Mouse (Mus musculus): ENCODE measurements around the gene Lypd4. TPM values are rescaled to one million over a fixed set of nuclear protein-coding genes. Genes with fewer than 3 reads are reported as not detected.
"Not testable (repeated sequence)": the region's sequence is repeated elsewhere in the genome, so short reads cannot be mapped to it uniquely, and the experiment has no call there.

The Lypd4 gene
- total RNA-seq, 2 experiments from 2014 or later = not detected

DNA sequence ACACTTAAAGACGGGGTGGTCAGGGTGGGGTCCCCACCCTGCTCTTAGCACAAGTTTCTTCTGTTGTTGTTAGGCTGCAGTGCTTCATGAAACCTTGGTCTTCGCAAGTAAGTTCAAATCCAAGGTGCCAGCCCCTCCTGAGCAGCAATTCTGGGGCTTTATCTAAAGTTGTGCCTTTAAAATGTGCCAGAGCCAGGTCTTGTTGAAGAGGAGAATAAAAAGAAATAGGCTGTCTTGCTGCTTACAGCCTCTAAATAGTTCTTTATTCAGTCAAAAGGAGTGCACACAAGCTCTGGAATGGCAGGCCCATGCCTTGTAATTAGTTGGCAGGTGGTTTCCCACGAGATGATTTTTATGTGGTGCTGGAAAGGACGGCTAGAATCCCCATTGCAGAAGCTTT is 17.4 kb upstream of the Lypd4 start:
- no peak for DNase-seq

DNA sequence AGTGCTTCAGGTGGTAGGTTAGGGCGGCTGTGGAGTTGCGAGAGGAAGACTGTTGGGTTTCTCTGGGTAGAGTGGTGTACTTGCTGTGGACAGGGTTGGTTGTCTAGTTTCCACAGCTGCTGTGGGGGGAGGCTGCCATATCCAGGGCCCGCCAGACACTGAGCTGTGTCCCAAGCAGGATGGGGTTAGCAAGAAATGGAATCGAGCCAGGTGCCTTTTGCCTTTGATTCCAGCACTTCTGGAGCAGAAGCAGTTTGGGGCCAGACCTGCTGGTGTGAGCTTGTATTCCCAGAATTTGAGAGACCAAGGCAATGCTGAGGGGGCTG is 16.5 kb upstream of the Lypd4 start:
- DNase-seq = no peak

DNA sequence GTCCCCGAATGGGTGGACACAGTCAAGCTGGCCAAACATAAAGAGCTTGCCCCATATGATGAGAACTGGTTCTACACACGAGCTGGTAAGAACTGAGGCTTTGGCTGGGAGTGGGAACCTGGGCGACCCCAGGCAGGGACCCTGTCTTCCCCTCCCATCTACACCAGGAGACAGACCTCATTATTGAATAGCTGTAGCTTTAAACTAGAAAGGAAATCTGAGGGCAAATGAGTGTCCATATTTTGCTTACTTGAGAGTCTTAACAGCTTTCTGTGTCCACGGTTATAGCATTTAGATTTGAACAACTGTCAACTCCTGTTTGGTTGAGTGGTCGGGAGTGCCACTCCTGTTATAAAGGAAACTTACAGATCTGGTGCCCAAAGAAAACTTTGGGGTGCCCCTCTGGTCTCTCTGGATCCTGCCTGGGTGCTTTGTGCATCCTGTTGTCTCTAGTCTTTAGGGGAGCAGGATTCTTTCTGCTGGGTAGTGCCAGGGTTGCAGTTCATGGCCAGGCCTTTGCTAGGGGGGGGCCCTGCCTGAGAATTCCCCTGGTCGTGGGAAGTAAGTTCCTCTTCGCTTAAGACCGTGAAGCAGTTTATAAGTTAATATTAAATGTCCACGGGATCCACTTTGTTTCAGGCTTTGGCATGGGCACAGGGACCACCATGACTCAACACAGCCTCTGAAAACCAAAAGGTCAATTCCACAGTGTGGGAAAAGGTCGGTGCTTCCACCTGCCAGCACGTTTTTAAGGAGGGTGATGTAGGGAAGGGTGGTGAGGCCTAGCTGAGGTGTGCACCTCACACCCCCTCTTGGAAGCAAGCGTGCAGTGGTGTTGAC is 15.9 kb upstream of the Lypd4 start:
- DNase-seq = no peak

DNA sequence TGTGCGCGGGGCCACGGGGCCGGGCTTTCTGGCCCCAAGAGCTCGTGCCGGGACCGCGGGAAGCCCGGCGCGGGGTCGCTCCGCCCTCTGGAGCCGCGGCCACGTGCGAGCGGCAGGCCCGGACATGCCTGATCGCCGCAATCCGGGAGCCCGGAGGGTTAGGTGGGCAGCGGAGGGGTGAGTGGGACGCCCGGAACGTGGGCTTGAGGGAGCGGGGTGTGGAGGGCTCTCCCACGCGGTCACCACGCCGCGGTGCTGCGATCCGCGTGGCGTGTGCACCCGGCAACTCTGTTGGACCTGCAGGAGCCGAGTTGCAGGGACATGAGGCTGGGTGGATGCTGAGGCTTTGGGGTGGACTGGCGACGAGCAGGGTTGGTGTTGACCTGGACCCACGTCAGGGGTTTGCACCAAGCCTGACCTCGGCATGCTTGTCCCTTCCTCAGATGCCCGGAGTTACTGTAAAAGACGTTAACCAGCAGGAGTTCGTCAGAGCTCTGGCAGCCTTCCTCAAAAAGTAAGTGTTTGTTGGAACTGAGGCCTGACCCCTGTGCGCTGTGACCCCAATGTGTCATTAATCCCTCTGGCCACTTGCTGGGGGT is 15.1 kb upstream of the Lypd4 start:
- no peak for DNase-seq

DNA sequence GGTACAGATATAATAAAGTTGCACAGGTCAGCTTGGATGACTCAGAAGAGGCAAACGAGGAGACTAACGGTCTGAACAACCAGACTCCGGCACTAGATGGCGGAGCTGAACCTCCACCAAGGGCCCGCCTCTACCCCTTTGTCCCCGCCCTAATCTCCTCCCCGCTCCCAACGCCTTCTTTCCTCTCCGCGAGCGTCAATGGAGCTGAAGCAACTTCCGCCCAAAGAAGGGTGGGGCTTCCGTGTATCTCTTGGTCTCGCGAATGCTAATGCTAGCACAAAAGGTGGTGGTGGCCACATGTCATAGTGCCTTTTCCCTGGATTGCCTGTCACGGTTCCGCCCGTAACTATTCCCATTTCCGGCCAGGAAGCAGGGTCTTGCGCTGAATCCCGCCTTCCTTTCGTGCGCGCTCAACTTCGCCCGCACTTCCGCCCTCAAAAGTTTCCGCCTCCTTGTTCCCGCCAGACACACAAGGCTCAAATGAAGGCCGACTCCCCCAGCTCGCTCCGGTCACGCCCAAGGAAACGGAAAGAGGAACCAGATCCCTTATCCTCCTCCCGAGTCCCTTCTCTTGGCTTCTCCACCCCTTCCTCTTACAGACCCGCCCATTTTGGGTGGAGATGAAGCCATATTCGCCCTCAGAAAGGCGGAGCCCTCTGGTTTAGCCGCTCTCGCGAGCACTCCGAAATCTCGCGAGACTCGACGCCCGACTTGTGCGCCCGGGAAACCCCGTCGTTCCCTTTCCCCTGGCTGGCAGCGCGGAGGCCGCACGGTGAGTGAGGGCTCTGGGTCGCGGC is 14.4 kb upstream of the Lypd4 start, which contains the start of gene Rps19:
Gene Rps19 (plus strand): TSS at position 476 of the 797 bp plus-strand sequence.
- peak; percentile 97 to 98 for DNase-seq

DNA sequence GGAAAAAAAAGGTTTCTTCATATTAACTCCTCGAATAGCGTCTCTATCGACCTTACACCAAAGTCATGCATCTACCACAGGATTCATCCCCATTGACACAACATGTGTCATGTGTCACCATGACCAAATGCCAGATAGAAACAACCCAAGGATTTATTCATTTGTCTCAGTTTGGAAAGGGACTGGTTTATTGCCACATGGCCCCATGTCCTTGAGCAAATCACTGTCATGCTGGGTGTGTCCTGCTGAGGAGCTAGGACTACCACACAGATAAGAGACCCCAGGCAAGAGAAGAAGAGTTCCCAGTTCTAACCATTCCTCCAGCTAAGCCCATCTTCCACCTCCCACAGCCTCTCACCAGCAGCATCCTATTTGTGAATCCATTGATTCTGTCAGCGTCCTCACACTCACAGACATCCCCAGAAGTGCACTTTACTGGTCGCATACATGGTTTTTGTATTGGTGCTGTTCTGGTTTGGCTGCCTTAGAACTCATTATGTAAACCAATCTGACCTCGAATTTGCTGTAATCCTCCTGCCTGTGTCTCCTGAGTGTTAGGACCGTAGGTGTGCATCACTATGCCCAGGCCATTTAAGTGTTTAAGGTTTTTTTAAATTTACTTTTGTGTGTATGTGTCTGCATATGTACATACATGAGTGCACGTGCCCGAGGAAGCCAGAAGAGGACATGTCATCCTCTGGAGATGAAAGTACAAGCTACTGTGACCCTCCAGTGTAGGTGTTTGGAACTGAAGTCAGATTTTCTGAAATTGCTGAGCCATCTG is 12.9 kb upstream of the Lypd4 start:
- no peak for DNase-seq

DNA sequence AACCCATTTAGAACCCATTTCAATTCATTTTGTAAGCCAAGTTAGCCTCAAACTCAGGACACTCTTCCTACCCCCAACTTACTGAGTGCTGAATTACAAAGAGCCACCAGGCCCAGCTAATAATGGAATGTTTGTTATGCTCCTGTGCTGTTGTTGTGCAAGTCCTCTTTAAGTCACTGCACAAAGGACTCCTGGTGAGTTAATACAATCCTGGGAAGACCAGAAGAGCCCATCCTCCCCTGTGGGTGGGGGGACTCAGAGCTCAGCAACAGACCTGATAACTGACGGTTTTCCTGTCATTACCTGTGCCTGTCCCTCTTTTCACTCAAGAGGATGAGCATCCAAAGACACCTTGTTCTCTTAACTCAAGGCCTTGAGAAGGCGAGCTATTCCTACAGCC is 9.9 kb upstream of the Lypd4 start:
- DNase-seq = no peak

DNA sequence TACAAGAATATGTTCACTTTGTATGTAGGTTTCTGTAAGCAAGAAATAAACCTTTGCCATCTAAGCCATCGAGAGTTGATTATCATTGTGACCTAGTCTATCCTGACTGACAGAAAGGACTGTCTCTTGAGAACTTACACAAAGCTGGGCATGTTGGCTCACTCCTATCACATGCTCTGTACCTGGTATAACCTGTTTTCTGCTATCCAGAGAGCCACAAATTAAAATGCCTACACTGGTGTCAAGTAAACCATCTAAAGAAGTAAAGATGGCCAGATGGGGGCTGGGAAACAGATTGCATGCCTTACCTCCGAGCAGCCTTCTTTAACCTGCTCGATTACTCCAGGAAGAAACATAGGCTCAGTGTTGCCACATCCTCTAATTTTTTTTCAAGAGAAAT is 7.8 kb upstream of the Lypd4 start:
- DNase-seq = no peak

DNA sequence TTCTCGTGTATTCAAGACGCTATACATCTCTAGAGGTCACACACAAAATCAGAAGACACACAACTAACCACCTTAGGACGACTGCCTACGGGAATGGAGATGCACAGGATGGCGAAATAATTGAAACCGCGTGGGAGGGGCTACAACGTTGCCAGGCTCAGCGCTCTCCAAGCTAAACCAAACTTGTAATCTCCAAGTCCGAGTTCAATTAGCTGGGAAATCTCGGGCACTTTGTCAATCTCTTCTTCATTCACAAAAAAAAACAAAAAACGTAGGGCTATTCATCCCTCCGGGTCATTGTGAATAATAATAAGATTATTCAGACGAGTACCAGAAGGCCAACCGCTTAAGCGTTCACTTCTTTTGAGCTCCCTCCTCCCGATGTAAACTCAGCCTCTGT is 661 bp downstream of the Lypd4 start:
- DNase-seq = no peak

DNA sequence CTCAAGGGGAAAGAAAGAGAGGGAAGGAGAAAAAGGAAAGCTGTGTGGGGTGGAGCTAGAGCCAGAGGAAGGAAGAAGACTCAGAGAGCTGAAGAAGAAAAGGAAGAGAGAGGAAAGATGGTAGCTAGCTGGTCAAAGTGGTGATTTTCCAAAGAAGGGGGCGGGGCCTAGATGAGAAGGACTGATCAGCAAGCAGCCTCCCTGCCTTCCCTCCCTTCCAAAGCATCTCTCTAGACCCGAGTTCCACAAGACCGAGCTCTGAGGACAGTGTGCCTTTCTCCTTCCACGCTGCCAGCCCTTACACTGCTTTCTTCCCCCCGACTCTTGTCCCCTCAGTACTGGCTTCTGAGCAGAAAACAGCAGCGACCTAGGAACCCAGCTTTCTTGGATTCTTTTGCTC is 5.6 kb downstream of the Lypd4 start:
- DNase-seq = no peak

DNA sequence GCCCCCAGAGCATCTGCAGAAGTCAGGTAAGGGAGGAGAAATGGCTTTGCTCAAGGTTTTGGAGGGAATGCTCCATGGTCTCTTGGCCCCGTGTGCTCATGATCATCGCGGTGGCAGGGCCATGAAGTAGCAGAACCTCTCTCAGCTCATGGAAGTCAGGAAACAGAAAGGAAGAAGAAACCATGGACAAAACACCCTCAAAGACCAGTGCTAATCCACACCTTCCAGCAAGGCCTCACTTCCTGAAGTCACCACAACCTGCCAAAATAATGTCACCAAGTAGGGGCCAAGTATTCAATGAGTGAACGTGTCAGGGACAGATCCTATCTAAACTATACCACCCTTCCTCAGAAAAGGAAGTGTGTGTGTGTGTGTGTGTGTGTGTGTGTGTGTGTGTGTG is 6.9 kb downstream of the Lypd4 start:
- DNase-seq = no peak

DNA sequence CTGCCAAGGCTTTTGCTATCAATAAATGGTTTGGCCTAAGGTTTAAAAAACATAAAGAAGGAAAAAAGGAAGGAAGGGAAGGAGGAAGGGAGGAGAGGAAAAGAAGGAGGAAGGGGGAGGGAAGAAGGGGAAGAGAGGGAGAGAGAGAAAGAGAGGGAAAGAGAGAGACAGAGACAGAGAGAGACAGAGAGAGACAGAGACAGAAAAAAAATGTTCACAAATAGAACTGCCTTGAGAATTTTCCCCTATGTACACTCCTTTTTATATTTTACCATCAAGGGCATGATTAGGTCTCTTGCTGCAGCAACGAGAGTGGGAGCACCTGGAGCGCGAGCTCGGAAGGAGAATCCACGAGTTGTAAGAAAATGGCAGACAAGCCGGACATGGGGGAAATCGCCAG is 7.8 kb downstream of the Lypd4 start, which contains the start of gene Gm9844:
Gene Gm9844 (plus strand): TSS at position 301 of the 400 bp plus-strand sequence.
- no peak for DNase-seq

DNA sequence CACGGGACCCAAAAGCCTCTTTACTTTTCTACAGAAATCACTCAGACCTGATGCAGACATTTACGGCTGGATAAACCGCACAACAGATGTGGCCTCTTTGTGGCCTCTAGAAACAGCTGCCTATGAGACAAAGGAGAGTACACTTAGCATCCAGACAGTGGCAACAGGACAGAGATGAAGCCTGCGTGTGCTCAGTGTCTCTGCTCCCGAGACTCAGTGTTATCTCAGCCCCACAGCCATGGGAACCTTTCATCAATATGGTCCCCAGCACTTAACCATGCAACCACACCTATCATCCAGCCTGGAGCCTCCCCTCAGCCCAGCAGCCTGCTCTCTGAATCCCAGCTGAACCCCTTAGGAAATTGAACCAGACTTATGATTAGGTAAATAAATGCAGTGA is 10.5 kb downstream of the Lypd4 start:
- DNase-seq = no peak

DNA sequence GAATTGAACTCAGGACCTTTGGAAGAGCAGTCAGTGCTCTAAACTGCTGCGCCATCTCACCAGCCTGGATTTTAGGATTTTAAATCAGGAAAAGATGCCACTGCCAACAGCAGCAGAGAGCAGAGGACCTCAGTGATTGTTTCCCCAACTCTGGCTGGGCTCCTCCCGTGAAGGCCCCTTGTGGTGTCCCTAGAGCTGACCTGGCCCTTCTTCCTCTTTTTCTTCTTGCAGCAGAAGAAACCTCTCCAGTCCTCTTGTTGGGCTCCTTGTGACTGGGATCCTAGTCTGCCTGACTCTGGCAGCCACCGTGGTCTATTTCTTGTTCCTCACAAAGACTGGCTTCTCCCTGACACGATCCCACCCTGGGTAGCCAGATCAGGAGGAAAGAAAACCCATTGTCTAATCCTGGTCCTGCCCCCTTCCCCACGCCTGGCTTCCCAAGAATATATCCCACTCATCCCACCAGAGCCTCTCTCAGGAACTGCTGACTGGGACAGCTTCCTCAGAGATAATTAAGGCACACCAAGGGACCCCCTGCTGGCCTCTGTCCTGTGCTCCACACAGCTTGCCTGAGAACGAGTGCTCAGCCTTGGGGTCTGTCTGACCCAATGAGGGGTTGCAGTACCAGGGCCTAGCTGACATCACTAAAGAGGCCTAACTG is 13.2 kb downstream of the Lypd4 start:
- DNase-seq = no peak

DNA sequence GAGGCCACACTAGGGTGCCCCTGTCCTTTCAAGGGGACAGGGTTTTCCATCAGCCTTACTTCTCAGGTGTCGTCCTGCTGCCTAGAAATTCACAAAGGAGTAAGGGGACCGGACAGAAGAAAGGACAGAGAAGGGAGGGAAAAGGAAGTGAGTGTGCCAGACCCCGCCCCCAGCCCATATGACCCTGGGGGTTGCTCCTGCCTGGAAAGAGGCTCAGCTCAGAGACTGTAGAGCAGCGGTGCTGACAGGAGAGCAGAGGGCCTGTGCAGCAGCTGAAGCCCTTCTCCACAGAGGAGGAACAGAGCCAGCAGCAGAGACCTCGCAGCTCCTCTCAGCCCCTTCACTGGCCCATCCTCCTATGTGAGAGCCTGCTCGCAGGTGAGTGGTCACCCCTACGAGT is 16.0 kb downstream of the Lypd4 start:
- DNase-seq = no peak

DNA sequence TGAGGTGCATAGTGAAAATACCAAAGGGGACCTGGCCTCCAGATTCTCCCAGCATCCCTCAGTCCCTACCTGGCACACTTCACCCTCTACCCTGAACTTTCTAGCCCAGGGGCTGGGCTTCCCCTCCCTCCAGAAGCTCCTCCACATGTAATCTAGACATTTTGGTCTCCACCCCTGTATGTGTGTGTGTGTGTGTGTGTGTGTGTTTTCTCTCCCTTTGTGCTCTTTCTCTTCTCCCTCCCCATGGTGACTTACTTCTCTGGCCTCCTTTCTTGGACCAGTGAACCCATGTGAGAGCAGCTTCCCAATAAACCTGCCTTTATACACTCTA is 16.5 kb downstream of the Lypd4 start:
- no peak for DNase-seq

DNA sequence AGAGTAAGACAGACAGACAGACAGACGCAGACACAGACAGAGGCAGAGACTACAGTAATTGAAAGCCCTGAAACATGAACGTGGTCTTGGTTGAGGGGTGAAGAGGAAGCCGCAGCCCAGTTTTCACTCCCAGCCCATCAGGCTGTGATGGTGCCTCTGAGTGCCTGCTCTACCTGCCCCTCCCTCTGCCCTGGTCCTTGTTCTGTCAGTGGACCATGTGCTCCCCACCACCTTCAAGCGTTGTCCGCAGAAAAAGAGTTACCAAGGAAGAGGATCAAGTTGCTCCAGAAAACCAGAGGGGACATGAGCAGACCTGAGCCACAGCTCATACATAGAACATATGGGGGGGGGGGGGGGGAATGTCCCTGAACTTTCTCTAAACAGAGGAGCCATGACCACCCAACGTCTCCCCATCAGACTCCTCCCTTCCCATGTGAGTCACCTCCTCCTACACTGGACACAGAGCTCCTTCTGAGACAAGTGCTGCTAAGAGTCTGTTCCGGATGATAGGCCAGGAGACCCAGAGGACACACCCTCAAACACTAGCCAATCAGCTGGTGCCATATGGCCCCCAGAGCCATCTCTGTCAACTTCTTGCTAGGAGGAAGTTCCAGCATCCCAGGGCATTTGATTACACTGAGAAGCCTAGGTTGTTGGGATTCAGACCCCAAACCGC is 17.0 kb downstream of the Lypd4 start:
- DNase-seq = no peak

DNA sequence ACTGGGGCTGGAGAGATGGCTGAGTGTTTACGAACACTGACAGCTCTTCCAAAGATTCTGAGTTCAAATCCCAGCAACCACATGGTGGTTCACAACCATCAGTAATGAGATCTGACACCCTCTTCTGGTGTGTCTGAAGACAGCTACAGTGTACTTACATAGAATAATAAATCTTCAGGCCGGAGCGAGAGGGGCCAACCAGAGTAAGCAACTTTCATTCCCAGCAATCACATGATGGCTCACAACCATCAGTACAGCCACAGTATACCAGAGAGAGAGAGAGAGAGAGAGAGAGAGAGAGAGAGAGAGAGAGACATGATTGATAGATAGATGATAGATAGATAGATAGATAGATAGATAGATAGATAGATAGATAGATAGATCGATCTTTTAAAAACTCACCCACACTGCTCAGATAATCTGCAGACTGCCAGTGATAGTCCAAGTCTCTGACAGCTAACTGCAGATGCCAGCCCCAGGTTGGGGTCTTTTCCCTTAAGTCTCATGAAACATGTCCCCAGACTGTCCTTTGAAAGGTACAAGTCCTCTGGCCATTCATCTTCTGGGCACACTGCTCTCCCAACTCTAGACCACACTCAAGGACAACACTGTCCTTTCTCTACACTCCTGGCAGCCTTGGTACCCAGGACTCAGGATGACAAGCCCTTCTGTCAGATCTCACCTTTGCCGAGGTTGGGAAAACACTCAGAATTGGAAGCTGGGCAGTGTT is 18.0 kb downstream of the Lypd4 start:
- DNase-seq = no peak

DNA sequence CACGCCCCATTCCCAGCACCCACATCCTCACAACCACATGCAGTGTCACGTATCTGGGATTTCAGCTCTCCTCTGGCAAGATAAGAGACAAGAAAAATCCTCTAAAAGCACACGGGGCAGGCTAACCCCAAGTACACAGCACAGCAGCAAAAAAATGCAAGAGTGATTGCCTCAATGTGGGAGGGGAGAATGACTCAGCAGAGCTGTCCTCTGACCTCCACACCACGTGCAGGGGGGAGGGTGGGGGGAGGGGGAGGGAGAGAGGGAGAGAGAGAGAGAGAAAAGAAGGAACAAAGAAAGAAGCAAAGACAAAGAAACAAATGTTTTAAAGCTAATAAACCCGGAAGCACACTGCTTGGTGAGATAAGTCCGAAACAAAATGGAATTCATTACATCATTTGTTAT is 18.8 kb downstream of the Lypd4 start:
- DNase-seq = no peak

DNA sequence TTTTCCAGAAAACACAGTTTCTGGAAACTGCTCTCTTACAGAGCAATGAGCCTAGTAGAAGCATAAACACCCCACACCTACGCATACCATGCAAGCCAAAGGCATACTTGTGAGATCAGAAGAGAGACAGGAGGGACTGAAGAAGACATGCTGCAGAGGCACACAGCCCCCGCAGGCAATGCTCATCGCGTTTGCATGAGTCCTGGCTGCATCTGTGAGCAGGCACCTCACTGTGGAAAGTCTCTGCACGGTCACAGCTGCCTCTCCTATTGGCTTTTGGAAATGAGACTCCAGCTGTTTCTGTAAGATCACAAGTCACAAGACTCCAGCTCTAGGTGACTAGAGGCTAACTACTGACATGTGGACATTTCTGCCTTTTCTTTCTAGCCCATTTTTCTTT is 19.6 kb downstream of the Lypd4 start:
- DNase-seq = peak; percentile 7 to 8

DNA sequence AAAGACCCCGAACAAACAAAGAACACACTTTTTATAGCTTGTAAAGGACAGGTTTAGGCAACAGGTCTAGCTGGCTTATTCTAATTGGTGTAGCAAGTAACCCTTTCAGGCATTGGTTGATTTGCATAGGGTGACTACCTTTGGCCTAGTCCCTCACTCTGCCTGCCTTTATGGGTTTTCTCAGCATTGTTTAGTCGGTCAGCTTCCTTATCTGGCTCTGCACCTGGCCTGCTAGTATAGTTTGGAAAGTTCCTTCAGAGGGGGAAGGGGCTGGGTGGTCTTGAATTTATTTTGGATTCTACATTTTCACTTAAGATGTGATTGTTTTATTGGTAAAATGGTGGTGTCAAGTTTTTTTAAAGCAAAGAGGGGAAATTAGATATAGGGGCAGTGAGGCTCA is 23.2 kb downstream of the Lypd4 start:
- DNase-seq = not testable (repeated sequence)
